Mouse (Mus musculus): Measurements from ENCODE around the gene 2210016L21Rik.

- no peak for TF ChIP-seq CTCF (IDR thresholded peaks at IDR 0.05; ENCODE audit: low read depth)
- TF ChIP-seq EP300 (IDR thresholded peaks at IDR 0.05; ENCODE audit: low read depth), result no peak
These were observed 15.7 kb upstream of the 2210016L21Rik start for GRCm38 (mm10) chr5:114926153-114926684.
